Mouse (Mus musculus) forebrain, postnatal 0 days (tissue): Measurements from ENCODE around the gene Cryba1. TPM values are rescaled to one million over a fixed set of nuclear protein-coding genes. Genes with fewer than 3 reads are reported as not detected.

Experiments
- ATAC-seq: fragments of 200-750 bp; cut with Nextera tagmentation; 2 replicates; pipeline ENCODE4 v1.8.0; 2017; ENCODE audit warnings: mild to moderate bottlenecking, moderate library complexity
- DNase-seq: peaks from one replicate; pipeline ENCODE4 v3.0.0-alpha.2; 2015
- H3K27ac ChIP-seq: fragments of 300-500 bp; sonication (generic); 2 replicates; pipeline ENCODE4 v1.5.1; 2014; ENCODE audit warnings: low read depth, mild to moderate bottlenecking, antibody characterized with exemption, low read length, moderate library complexity, mixed read lengths
- H3K27me3 ChIP-seq: fragments of 300-500 bp; sonication (generic); 2 replicates; pipeline ENCODE4 v1.6.1; 2014; ENCODE audit warnings: mild to moderate bottlenecking, low read length, mixed read lengths; ENCODE audit not compliant: insufficient read depth
- H3K36me3 ChIP-seq: fragments of 300-500 bp; sonication (generic); 2 replicates; pipeline ENCODE4 v1.6.1; 2014; ENCODE audit warnings: mild to moderate bottlenecking, moderate library complexity; ENCODE audit not compliant: insufficient read depth
- H3K4me1 ChIP-seq: fragments of 300-500 bp; sonication (generic); 2 replicates; pipeline ENCODE4 v1.6.1; 2014; ENCODE audit warnings: antibody characterized with exemption; ENCODE audit not compliant: insufficient read depth
- H3K4me2 ChIP-seq: fragments of 300-500 bp; sonication (generic); 2 replicates; pipeline ENCODE4 v1.6.1; 2014; ENCODE audit warnings: low read depth, mild to moderate bottlenecking, moderate library complexity
- H3K4me3 ChIP-seq: fragments of 300-500 bp; sonication (generic); 2 replicates; pipeline ENCODE4 v1.5.1; 2014; ENCODE audit warnings: low read depth, low read length, mixed read lengths
- H3K9ac ChIP-seq: fragments of 300-500 bp; sonication (generic); 2 replicates; pipeline ENCODE4 v1.6.1; 2014; ENCODE audit warnings: mild to moderate bottlenecking
- H3K9me3 ChIP-seq: fragments of 300-500 bp; sonication (generic); 2 replicates; pipeline ENCODE4 v1.6.1; 2016; ENCODE audit warnings: low read length
- CTCF ChIP-seq: sonication (generic); IDR thresholded peaks from 2 replicates; pipeline ENCODE4 v1.5.1; 2016; ENCODE audit warnings: antibody characterized with exemption, control low read depth, low read depth
- WGBS: fragments of 180-500 bp; shearing (Covaris S2); extraction: QIAGEN DNeasy Blood & Tissue Kit; methylation state at CpG from one replicate; pipeline ENCODE4 v1.1.7; 2014; 5-methylcytosine and 5-hydroxymethylcytosine counted together
- polyA plus RNA-seq: library from polyadenylated mRNA; unstranded; fragments of >200 nt; fragmentation: Nextera tagmentation; extraction: Ambion mirVana; gene quantifications from 2 replicates; pipeline ENCODE4 v1.2.1, GENCODE M21; 2015
- total RNA-seq: library from RNA; depleted of rRNA; stranded (reverse); fragments of >200 nt; gene quantifications from 2 replicates; pipeline ENCODE4 v1.2.3, GENCODE M21; 2014; rRNA removed

The Cryba1 gene
- total RNA-seq (0.23 and 0.95 TPM in 2 replicates), polyA plus RNA-seq (0.41 and 0.88 TPM in 2 replicates)

DNA sequence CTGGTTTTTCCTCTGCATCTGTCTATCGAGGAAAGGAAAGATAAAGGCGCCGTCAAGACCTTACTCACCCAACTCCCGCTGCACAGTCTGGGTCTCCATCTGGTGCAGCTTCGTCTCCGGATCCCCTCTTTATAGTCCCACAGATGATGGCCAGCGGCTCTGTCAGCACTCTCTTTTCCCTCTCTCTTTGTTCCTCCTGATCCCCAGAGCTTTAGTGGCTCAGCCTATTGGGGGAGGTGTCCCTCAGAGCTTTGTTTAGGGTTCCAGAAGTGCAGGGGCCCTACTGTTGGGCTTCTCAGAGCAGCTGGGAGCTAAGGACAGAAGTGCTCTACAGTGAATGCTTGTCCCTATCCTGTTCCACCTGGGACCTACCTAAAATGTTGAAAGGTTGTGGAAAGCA is at the start of gene Cryba1:
Gene Cryba1 (minus strand): TSS at position 101 of the 400 bp plus-strand sequence.
- WGBS: 54% methylated on average over 7 of the region's 7 CpGs
- no peaks in the 10 kb centered on the region for H3K36me3 ChIP-seq
- H3K9me3 ChIP-seq: no peaks in the 10 kb centered on the region
- H3K4me3 ChIP-seq: no peak within 1 kb of the TSS
- H3K9ac ChIP-seq: no peak within 1 kb of the TSS
- no peak for ATAC-seq
- no peak for DNase-seq
- H3K4me1 ChIP-seq: 0 out of 2 replicates have a peak, but pooled peaks cover 3% of the 10 kb centered on the region
- no peak for TF ChIP-seq CTCF
- no peaks in the 10 kb centered on the region for H3K27me3 ChIP-seq
- H3K4me2 ChIP-seq: no peak within 1 kb of the TSS
- H3K27ac ChIP-seq: no peak within 1 kb of the TSS

- H3K9me3 ChIP-seq: no peaks in the 10 kb centered on the region
- no peak for DNase-seq
- ATAC-seq: no peak
- H3K27ac ChIP-seq: no peak overlapping the region
- no peak overlapping the region for H3K9ac ChIP-seq
- no peak overlapping the region for H3K4me2 ChIP-seq
- no peak overlapping the region for H3K4me3 ChIP-seq
- H3K36me3 ChIP-seq: 0 out of 2 replicates have a peak, but pooled peaks cover under 1% of the 10 kb centered on the region
- no peaks in the 10 kb centered on the region for H3K27me3 ChIP-seq
- TF ChIP-seq CTCF: no peak
- H3K4me1 ChIP-seq: no peaks in the 10 kb centered on the region
- WGBS: 79% methylated on average over 8 of the region's 8 CpGs
Observed at GRCm38 (mm10) chr11:77771879-77772713, 47.0 kb upstream of the Cryba1 start.

DNA sequence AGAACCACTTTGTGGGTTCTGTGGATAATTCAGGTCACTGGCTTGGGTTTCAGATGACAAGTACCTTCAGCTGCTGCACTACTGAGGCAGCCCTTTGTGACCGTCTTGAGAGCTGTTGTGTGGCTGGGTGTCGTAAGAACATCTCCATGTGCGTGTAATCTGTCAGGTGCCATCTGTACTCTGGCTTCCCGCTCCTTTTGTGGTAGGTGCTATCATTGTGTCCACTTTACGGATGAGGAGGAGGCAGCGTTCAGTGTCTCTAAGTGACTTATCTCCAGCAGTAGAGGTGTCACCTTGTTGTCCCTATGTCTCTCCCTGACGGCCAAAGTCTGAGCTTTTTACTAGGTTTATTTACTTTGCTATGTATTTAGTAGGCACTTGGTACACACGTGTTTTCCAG is 45.3 kb upstream of the Cryba1 start:
- Histone ChIP-seq H3K36me3 (no peaks in the 10 kb centered on the region), H3K27me3 (no peaks in the 10 kb centered on the region), H3K4me1 (peaks cover 10% of the 10 kb centered on the region; the same call in 1 of the 2 replicates), H3K4me2 (no peak overlapping the region), H3K9ac (no peak overlapping the region), H3K27ac (no peak overlapping the region), H3K4me3 (no peak overlapping the region), H3K9me3 (no peaks in the 10 kb centered on the region)
- no peak for TF ChIP-seq CTCF
- ATAC-seq (no peak), DNase-seq (no peak)
- 87% methylated on average over 8 of the region's 8 CpGs for WGBS

DNA sequence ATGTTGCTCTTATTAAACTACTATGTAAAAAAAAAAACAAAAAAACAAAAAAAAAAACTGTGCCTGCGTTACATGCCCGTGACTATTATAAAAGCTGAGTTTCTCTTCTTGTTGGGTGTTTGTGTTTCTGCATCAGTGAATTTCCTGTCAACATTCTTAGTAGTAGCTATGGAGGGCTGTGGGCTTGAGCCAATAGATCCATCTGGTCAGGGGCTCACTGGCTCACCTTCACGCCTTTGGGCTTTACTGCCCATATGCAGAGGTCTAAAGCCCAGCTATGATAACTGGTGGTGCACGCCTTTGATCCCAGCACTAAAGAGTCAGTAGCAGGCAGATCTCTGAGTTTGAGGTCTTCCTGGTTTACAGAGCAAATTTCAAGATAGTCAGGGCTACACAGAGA is 44.4 kb upstream of the Cryba1 start:
- H3K4me3 ChIP-seq: no peak overlapping the region
- ATAC-seq (no peak), DNase-seq (no peak)
- no peaks in the 10 kb centered on the region for H3K27me3 ChIP-seq
- WGBS: 65% methylated on average over 4 of the region's 4 CpGs
- H3K4me2 ChIP-seq: no peak overlapping the region
- no peaks in the 10 kb centered on the region for H3K9me3 ChIP-seq
- no peak for TF ChIP-seq CTCF
- no peak overlapping the region for H3K9ac ChIP-seq
- H3K4me1 ChIP-seq: peaks cover 18% of the 10 kb centered on the region
- no peak overlapping the region for H3K27ac ChIP-seq
- no peaks in the 10 kb centered on the region for H3K36me3 ChIP-seq

GRCm38 (mm10) chr11:77766351-77767001 is 41.4 kb upstream of the Cryba1 start:
- peak; percentile 15 for DNase-seq
- WGBS: 14% methylated on average over 35 of the region's 35 CpGs
- Histone ChIP-seq H3K4me3 (peak overlapping the region; percentile 23), H3K4me2 (peak overlapping the region; percentile 53), H3K9ac (peak overlapping the region; percentile 45), H3K27me3 (no peaks in the 10 kb centered on the region), H3K9me3 (no peaks in the 10 kb centered on the region), H3K36me3 (no peaks in the 10 kb centered on the region), H3K27ac (peak overlapping the region; percentile 21; the same call in 1 of the 2 replicates), H3K4me1 (peaks cover 23% of the 10 kb centered on the region)
- ATAC-seq: peak; percentile 24; the same call in 1 of the 2 replicates
- peak; percentile 54 for TF ChIP-seq CTCF

DNA sequence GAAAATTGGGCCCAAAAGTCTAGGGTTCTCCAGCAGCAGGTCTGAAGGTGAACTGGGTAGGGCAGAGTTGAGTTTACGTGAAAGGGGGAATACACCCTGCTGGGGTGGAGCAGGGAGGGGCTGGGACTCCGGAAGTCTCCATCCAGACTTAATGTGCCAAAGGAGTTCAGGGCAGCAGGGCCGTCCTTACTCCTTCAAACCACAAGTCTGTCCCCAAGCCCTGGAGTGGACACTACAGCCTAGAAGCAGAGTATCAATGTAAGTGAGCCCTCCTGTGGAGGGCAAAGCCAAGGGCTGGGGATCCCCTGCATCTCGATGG is 40.3 kb upstream of the Cryba1 start:
- 46% methylated on average over 4 of the region's 4 CpGs for WGBS
- DNase-seq (no peak), ATAC-seq (no peak)
- Histone ChIP-seq H3K27ac (no peak overlapping the region), H3K9ac (peak overlapping the region; percentile 45; the same call in 1 of the 2 replicates), H3K4me1 (peaks cover 23% of the 10 kb centered on the region), H3K27me3 (peaks cover 3% of the 10 kb centered on the region; the same call in 1 of the 2 replicates), H3K4me3 (no peak overlapping the region), H3K36me3 (no peaks in the 10 kb centered on the region), H3K4me2 (peak overlapping the region; percentile 79; the same call in 1 of the 2 replicates), H3K9me3 (no peaks in the 10 kb centered on the region)
- no peak for TF ChIP-seq CTCF
